Mouse (Mus musculus) hindbrain, embryonic 11.5 days (tissue): Measurements from ENCODE around the gene Bcl7a. TPM values are rescaled to one million over a fixed set of nuclear protein-coding genes. Genes with fewer than 3 reads are reported as not detected.

Experiments
- ATAC-seq: fragments of 200-750 bp; cut with Nextera tagmentation; 2 replicates; pipeline ENCODE4 v1.8.0; 2017; ENCODE audit warnings: mild to moderate bottlenecking, moderate TSS enrichment, moderate library complexity; ENCODE audit not compliant: low FRiP score
- DNase-seq: peaks from one replicate; pipeline ENCODE4 v3.0.0-alpha.2; 2015; ENCODE audit warnings: low spot score
- H3K27ac ChIP-seq: fragments of 300-500 bp; sonication (generic); 2 replicates; pipeline ENCODE4 v1.5.1; 2014; ENCODE audit warnings: mild to moderate bottlenecking, low read depth, low read length
- H3K27me3 ChIP-seq: fragments of 300-500 bp; sonication (generic); 2 replicates; pipeline ENCODE4 v1.6.1; 2014; ENCODE audit warnings: mild to moderate bottlenecking, low read length, moderate library complexity, mixed read lengths; ENCODE audit not compliant: control insufficient read depth, insufficient read depth
- H3K36me3 ChIP-seq: fragments of 300-500 bp; sonication (generic); 2 replicates; pipeline ENCODE4 v1.6.1; 2014; ENCODE audit warnings: mild to moderate bottlenecking, low read length, moderate library complexity, mixed read lengths; ENCODE audit not compliant: control insufficient read depth, insufficient read depth
- H3K4me1 ChIP-seq: fragments of 300-500 bp; sonication (generic); replicated peaks from 2 replicates; pipeline ENCODE4 v1.6.1; 2014; ENCODE audit warnings: low read length, mixed read lengths; ENCODE audit not compliant: control insufficient read depth, insufficient read depth
- H3K4me2 ChIP-seq: fragments of 300-500 bp; sonication (generic); replicated peaks from 2 replicates; pipeline ENCODE4 v1.6.1; 2014; ENCODE audit warnings: mild to moderate bottlenecking, low read depth, low read length
- H3K4me3 ChIP-seq: fragments of 300-500 bp; sonication (generic); 2 replicates; pipeline ENCODE4 v1.5.1; 2014; ENCODE audit warnings: low read depth, low read length
- H3K9ac ChIP-seq: fragments of 300-500 bp; sonication (generic); 2 replicates; pipeline ENCODE4 v1.6.1; 2014; ENCODE audit warnings: low read depth, low read length
- H3K9me3 ChIP-seq: fragments of 300-500 bp; sonication (generic); 2 replicates; pipeline ENCODE4 v1.6.1; 2016; ENCODE audit warnings: low read length; ENCODE audit not compliant: control insufficient read depth
- WGBS: fragments of 180-500 bp; shearing (Covaris S2); extraction: QIAGEN DNeasy Blood & Tissue Kit; methylation state at CpG from one replicate; pipeline ENCODE4 v1.1.7; 2014; 5-methylcytosine and 5-hydroxymethylcytosine counted together
- polyA plus RNA-seq: library from polyadenylated mRNA; unstranded; fragments of >200 nt; fragmentation: Nextera tagmentation; extraction: Ambion mirVana; gene quantifications from 2 replicates; pipeline ENCODE4 v1.2.1, GENCODE M21; 2014

Gene Bcl7a
- polyA plus RNA-seq, 1 experiment from 2014 or later, result 63.7 TPM

DNA sequence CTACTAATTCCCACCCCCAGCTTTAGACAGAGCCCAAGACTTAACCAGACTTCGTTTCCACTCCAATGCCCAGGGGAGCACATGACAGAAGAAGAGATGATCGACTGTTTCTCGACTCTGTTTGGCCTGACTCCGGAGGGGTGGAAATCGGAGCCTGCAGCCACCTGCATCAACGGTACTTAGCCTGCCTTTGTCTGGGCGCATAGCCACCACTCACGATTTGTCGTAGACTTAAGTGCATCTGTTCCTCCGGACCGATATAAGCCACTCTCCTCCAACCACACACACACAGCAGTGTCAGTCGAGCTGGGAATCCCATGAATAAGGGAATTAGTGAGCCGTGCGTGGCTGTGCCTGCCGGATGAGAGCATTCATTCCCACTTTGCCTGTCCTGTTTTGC is 19.4 kb upstream of the Bcl7a start:
- Histone ChIP-seq H3K9ac (peak overlapping the region; percentile 38; the same call in 1 of the 2 replicates), H3K4me2 (peak overlapping the region; percentile 18; the same call in 1 of the 2 replicates), H3K27ac (peak overlapping the region; percentile 51), H3K4me3 (no peak overlapping the region), H3K4me1 (no peaks in the 10 kb centered on the region; the same call in 1 of the 2 replicates), H3K27me3 (no peaks in the 10 kb centered on the region), H3K9me3 (no peaks in the 10 kb centered on the region), H3K36me3 (no peaks in the 10 kb centered on the region)
- DNase-seq, result peak; percentile 53
- 19% methylated on average over 15 of the region's 15 CpGs for WGBS
- no peak for ATAC-seq

DNA sequence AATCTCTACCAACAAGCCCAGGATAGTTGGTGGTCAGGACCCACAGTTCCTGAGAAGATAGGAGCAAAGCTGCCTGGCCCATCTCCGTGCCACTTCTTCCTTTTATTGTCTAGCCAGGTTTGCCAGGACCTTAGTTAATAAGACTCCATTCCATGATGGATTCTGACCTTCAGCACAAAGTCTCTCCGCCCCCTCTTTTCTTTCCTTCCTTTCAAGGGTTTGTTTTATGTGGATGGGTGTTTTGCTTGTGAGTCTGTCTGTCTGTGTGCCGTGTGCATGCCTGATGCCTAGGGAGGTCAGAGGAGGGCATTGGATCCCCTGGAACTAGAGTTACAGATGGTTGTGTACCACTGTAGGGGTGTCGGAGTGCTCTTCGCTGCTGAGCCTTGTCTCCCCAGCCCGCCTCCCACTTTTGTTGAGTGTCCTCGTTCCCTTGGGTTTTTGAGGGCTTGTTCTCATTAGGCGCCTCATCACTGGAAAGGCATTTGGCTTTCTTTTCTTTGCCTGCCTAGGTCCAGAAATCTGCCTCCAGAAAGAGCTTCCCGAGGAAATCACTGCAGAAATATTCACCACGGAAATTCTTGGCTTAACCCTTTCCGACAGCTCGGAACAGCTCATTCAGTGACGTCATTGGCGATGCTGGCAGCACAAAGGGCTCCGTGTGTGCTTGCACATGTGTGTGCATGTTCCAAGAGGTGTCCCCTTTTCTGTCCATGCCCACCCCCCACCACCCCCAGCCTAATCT is 17.5 kb upstream of the Bcl7a start:
- 67% methylated on average over 15 of the region's 15 CpGs for WGBS
- no peak overlapping the region for H3K27ac ChIP-seq

DNA sequence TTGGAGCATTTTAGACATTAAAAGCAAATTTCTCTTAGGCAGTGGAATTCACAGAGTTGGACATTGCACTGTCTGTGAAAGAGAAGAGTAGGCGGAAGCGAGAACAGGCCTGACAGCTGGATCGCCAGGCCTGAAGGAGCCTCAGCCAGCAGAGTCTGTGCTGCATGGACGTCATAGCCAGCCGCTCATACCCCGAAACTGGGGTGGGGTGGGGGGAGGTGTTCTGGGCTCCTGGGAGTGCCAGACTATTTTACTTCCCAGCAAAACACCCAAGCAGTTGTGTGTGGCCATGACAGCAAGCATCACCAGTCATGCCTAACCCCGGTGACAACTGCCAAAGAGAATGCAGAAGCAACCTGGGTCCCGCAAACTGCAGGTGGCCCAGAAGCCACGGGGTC is 16.9 kb upstream of the Bcl7a start:
- no peaks in the 10 kb centered on the region for H3K9me3 ChIP-seq
- H3K9ac ChIP-seq, result no peak overlapping the region
- ATAC-seq (no peak), DNase-seq (no peak)
- H3K27me3 ChIP-seq, result no peaks in the 10 kb centered on the region
- H3K36me3 ChIP-seq, result no peaks in the 10 kb centered on the region
- no peak overlapping the region for H3K27ac ChIP-seq
- no peaks in the 10 kb centered on the region; the same call in 1 of the 2 replicates for H3K4me1 ChIP-seq
- no peak overlapping the region for H3K4me3 ChIP-seq
- 82% methylated on average over 9 of the region's 9 CpGs for WGBS
- H3K4me2 ChIP-seq, result no peak overlapping the region

More for the DNA sequence above, 17.5 kb upstream of the Bcl7a start:
- no peak overlapping the region for H3K9ac ChIP-seq
- H3K36me3 ChIP-seq, result no peaks in the 10 kb centered on the region
- no peak for ATAC-seq
- H3K27me3 ChIP-seq, result no peaks in the 10 kb centered on the region
- DNase-seq, result no peak
- H3K4me3 ChIP-seq, result no peak overlapping the region
- H3K4me1 ChIP-seq, result no peaks in the 10 kb centered on the region; the same call in 1 of the 2 replicates
- no peak overlapping the region for H3K4me2 ChIP-seq
- H3K9me3 ChIP-seq, result no peaks in the 10 kb centered on the region

DNA sequence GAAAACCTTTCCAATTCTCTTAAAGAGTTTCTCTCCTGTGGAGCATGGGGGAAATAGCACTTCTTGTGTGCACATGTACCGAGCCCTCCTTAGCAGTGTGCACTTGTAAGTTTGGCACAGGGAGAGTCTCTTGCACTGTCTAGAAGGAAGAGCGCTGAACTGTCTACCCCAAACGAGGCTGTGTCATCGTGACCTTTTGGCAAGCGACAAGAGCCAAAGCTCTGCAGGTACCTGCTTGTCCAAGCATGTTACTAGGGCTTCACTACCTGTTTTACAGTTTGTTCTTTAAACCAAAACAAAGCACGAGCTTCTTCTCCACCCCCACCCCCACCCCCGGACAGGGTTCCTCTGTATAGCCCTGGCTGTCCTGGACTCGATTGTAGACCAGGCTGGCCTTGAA is 15.9 kb upstream of the Bcl7a start:
- no peak overlapping the region for H3K4me2 ChIP-seq
- H3K36me3 ChIP-seq, result no peaks in the 10 kb centered on the region
- H3K27ac ChIP-seq, result no peak overlapping the region
- WGBS, result 84% methylated on average over 8 of the region's 8 CpGs
- H3K27me3 ChIP-seq, result no peaks in the 10 kb centered on the region
- no peaks in the 10 kb centered on the region for H3K9me3 ChIP-seq
- no peak for ATAC-seq
- DNase-seq, result no peak
- no peak overlapping the region for H3K9ac ChIP-seq
- H3K4me3 ChIP-seq, result no peak overlapping the region
- no peaks in the 10 kb centered on the region; the same call in 1 of the 2 replicates for H3K4me1 ChIP-seq

DNA sequence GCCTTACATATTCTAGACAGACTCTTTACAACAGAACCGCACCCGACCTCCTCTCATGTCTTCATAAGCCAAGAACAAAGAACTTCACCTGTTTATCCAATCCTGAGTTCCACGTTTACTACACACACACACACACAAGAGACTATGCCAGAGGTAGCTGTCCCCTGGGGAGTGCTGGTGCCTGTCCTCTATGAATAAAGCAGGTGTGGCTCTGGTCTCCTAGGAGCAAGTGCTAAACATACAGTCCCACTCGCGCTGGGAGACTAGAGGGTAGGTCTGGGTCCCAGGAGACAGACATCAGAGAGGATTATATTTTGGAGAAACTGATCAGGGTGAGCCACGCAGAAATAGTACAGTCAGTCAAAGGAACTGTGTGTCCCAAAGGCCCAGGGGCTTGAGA is 10.1 kb upstream of the Bcl7a start:
- Histone ChIP-seq H3K36me3 (no peaks in the 10 kb centered on the region), H3K9me3 (no peaks in the 10 kb centered on the region), H3K4me2 (no peak overlapping the region), H3K27ac (no peak overlapping the region), H3K4me3 (no peak overlapping the region), H3K27me3 (no peaks in the 10 kb centered on the region), H3K4me1 (no peaks in the 10 kb centered on the region), H3K9ac (no peak overlapping the region)
- ATAC-seq, result no peak
- DNase-seq, result no peak
- WGBS, result 90% methylated on average over 6 of the region's 6 CpGs

DNA sequence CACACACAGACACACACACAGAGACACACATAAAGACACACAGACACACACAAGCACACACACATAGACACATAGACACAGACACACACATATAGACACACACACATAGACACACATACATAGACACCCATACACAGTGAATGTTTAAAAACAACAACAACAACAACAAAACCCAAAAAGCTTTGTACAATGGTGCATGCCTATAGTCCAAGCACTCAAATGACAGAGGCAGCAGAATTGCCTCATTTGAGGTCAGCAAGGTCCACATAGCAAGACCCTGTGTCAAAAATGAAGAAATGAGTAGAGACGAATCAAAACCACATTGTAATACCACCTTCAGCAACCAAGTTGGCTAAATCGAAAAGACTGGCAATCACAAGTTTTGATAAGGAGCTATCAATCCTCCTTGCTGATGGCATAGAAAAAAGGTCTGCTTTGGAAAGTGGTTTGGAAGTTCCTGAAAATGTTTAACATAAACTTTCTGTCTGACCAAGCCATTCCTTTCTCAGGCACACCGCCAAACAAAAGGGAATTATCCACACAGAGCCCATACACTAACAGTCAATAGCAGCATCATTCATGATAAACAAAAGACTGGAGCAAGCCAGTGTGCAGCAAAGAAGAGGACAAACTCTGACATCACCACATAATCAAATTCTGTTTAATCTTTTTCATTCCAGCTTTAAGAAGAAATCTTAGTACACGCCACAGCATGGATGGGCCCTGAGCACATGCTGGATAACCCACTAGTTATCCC is 7.3 kb upstream of the Bcl7a start:
- Histone ChIP-seq H3K4me2 (no peak overlapping the region), H3K9me3 (no peaks in the 10 kb centered on the region), H3K4me3 (no peak overlapping the region), H3K27ac (no peak overlapping the region; the same call in 1 of the 2 replicates), H3K36me3 (no peaks in the 10 kb centered on the region), H3K27me3 (no peaks in the 10 kb centered on the region), H3K4me1 (no peaks in the 10 kb centered on the region), H3K9ac (no peak overlapping the region)
- no peak for DNase-seq
- 49% methylated on average over 4 of the region's 4 CpGs for WGBS
- ATAC-seq, result 0 out of 2 replicates have a peak, but pooled peaks have one; percentile 49

DNA sequence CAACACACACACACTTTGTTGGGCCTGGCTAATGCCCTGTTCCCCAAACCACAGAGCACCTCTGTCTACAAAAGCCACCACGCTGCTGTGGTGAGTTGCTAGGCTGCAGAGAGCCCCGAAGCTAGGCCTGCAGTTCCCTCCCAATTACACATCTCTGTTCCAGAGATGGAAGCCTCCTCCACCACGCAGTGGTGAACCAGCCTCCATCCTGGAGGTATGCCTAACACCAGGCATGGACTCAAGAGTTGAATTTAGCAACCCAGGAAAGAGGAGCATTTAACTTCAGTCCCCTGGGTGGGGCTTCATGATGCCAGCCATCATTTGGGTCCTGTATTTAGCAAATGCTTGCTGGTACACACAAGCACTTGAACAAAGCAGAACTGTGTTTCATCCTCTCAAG is 5.2 kb upstream of the Bcl7a start:
- 0 out of 2 replicates have a peak, but pooled peaks cover 1% of the 10 kb centered on the region for H3K4me1 ChIP-seq
- no peak overlapping the region for H3K4me3 ChIP-seq
- H3K9ac ChIP-seq, result no peak overlapping the region
- no peaks in the 10 kb centered on the region for H3K27me3 ChIP-seq
- ATAC-seq (no peak), DNase-seq (no peak)
- H3K36me3 ChIP-seq, result no peaks in the 10 kb centered on the region
- H3K4me2 ChIP-seq, result no peak overlapping the region
- no peaks in the 10 kb centered on the region for H3K9me3 ChIP-seq
- no peak overlapping the region for H3K27ac ChIP-seq
- WGBS, result 71% methylated on average over 3 of the region's 3 CpGs

DNA sequence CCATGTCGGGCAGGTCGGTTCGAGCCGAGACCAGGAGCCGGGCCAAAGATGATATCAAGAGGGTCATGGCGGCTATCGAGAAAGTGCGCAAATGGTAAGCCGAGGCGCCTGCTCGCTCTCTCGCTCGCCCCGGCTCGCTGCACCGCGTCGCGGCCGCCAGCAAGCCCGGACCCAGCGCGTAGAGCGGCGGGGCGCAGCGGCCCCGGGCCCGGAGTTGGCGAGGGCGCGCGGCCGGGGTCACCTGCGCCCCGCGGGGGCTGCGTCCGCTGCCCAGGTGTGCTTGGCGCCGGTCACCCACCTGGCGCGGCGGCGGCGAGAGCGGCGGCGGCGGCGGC is 961 bp downstream of the Bcl7a start:
- Histone ChIP-seq H3K36me3 (no peaks in the 10 kb centered on the region), H3K4me2 (peak overlapping the region; percentile 94), H3K4me3 (peak overlapping the region; percentile 93), H3K9me3 (no peaks in the 10 kb centered on the region), H3K27me3 (no peaks in the 10 kb centered on the region), H3K27ac (peak overlapping the region; percentile 99), H3K9ac (peak overlapping the region; percentile 99), H3K4me1 (0 out of 2 replicates have a peak, but pooled peaks cover 5% of the 10 kb centered on the region)
- no peak for DNase-seq
- WGBS, result under 1% methylated on average over 17 of the region's 51 CpGs
- peak; percentile 45 for ATAC-seq
